ENCODE assay signal across 29 mouse cellular contexts in genomic region chr10:71104791-71105190, GRCm38 (mm10). TPM values are rescaled to one million over a fixed set of nuclear protein-coding genes. Genes with fewer than 3 reads are reported as not detected.
A peak's percentile ranks its signal among the peaks of the same experiment; 100 is the strongest.
DNase-seq lines count a peak whose midpoint lies in the region; ATAC-seq and TF ChIP-seq lines count a peak whose summit lies in the region.
"Had no signal": no experiment of that assay in that cellular context is flagged by ENCODE, and none has a peak within 500 bp of the region (broad histone marks: within the 10 kb centered on the region; RNA-seq: fewer than 3 reads in every experiment).

No protein-coding gene starts in this region.

- TF ChIP-seq CTCF in lung, embryonic 14.5 days (IDR thresholded peaks at IDR 0.05; ENCODE audit: low read depth) = no peak

- ATAC-seq in lung, embryonic 14.5 days (ENCODE audit: insufficient read depth) = no peak
- no peak for ATAC-seq in forebrain, embryonic 13.5 days
- ATAC-seq: activated CD4-positive, CD25-positive, alpha-beta regulatory T cell, adult 4 months; CD4-positive, CD25-positive, alpha-beta regulatory T cell, adult 4 months; forebrain, embryonic 15.5 days; hindbrain, postnatal 0 days; inflammation-experienced regulatory T-cells, adult 6 months; intestine, embryonic 16.5 days; Patski had no signal

- H3K9me3 ChIP-seq in lung, embryonic 14.5 days (ENCODE audit: low read depth, low read length) = no peaks in the 10 kb centered on the region
- no peaks in the 10 kb centered on the region for H3K9me3 ChIP-seq in ES-E14 (ENCODE audit: control insufficient read depth, insufficient read depth, low read depth, low read length)
- H3K9me3 ChIP-seq in forebrain, embryonic 13.5 days (replicated peaks) = no peaks in the 10 kb centered on the region
- H3K9me3 ChIP-seq: forebrain, embryonic 15.5 days; heart, embryonic 10.5 days; heart, embryonic 13.5 days had no signal

- H3K27me3 ChIP-seq in lung, embryonic 14.5 days (ENCODE audit: insufficient read depth, low read length) = no peaks in the 10 kb centered on the region
- H3K27me3 ChIP-seq in forebrain, embryonic 13.5 days = no peaks in the 10 kb centered on the region
- H3K27me3 ChIP-seq: forebrain, embryonic 15.5 days; heart, embryonic 13.5 days; Patski had no signal

- WGBS in lung, embryonic 14.5 days = 54% methylated on average over 6 of the region's 6 CpGs
- WGBS in forebrain, embryonic 13.5 days = 73% methylated on average over 6 of the region's 6 CpGs

- no peaks in the 10 kb centered on the region for H3K36me3 ChIP-seq in lung, embryonic 14.5 days (ENCODE audit: insufficient read depth)
- H3K36me3 ChIP-seq in ES-E14 (ENCODE audit: control insufficient read depth, insufficient read depth, low read length, poor library complexity, severe bottlenecking) = no peaks in the 10 kb centered on the region
- H3K36me3 ChIP-seq in forebrain, embryonic 13.5 days (ENCODE audit: poor library complexity, severe bottlenecking) = no peaks in the 10 kb centered on the region
- H3K36me3 ChIP-seq: forebrain, embryonic 15.5 days; G1E; heart, embryonic 10.5 days; heart, embryonic 13.5 days had no signal

- in situ Hi-C loops in ES-E14 (cut with MboI; ENCODE audit: low sequenced_read_pairs in 2 of 2, unreplicated experiment in 2 of 2) = no loop called here

- no peak overlapping the region for H3K4me2 ChIP-seq in lung, embryonic 14.5 days
- no peak overlapping the region for H3K4me2 ChIP-seq in forebrain, embryonic 13.5 days
- H3K4me2 ChIP-seq: forebrain, embryonic 15.5 days; heart, embryonic 13.5 days; hindbrain, embryonic 14.5 days had no signal

- no peak overlapping the region for H3K4me3 ChIP-seq in lung, embryonic 14.5 days (ENCODE audit: low read depth, low read length)
- no peak overlapping the region for H3K4me3 ChIP-seq in ES-E14 (ENCODE audit: insufficient read depth in 1 of 2, low read depth in 1 of 2, low read length in 2 of 2, poor library complexity in 1 of 2, severe bottlenecking in 1 of 2)
- no peak overlapping the region for H3K4me3 ChIP-seq in forebrain, embryonic 13.5 days
- H3K4me3 ChIP-seq: forebrain, embryonic 15.5 days; heart, embryonic 10.5 days; heart, embryonic 13.5 days had no signal

- no peak overlapping the region for H3K27ac ChIP-seq in lung, embryonic 14.5 days (ENCODE audit: low read depth)
- H3K27ac ChIP-seq in ES-E14 (ENCODE audit: insufficient read depth, low read depth, low read length, poor library complexity, severe bottlenecking) = no peak overlapping the region
- H3K27ac ChIP-seq in forebrain, embryonic 13.5 days = no peak overlapping the region
- H3K27ac ChIP-seq: forebrain, embryonic 15.5 days; heart, embryonic 10.5 days; heart, embryonic 13.5 days; hindbrain, embryonic 14.5 days; hindbrain, postnatal 0 days had no signal

- no peaks in the 10 kb centered on the region for H3K4me1 ChIP-seq in lung, embryonic 14.5 days (ENCODE audit: insufficient read depth)
- no peaks in the 10 kb centered on the region for H3K4me1 ChIP-seq in ES-E14 (ENCODE audit: control insufficient read depth in 2 of 2, insufficient read depth in 2 of 2, low read length in 2 of 2, poor library complexity in 1 of 2)
- peaks cover 9% of the 10 kb centered on the region for H3K4me1 ChIP-seq in forebrain, embryonic 13.5 days
- H3K4me1 ChIP-seq: heart, embryonic 10.5 days; heart, embryonic 13.5 days had no signal

- peak; percentile 56 for DNase-seq in lung, embryonic 14.5 days
- DNase-seq in lung, postnatal 25 days (ENCODE audit: low spot score) = no peak
- DNase-seq in ES-E14 (ENCODE audit: low read depth, low spot score) (peak; percentile 20), ZHBTc4 (ENCODE audit: low read depth, low spot score) (peak; percentile 68)
- peak; percentile 20 for DNase-seq in yolk sac, embryonic 10.5 days (ENCODE audit: low spot score)
- no peak for DNase-seq in adrenal gland, postnatal 14 days
- DNase-seq: adrenal gland, adult 8-10 months; cerebellum, adult 11 months; cerebellum, adult 2 months; cerebellum, adult 9-11 months; cerebellum, postnatal 25 days; embryo, embryonic 11 days; gastrocnemius, postnatal 25 days; heart, adult 18-20 months; heart, postnatal 14 days; heart, postnatal 4 days had no signal

- no peak overlapping the region for H3K9ac ChIP-seq in lung, embryonic 14.5 days
- no peak overlapping the region for H3K9ac ChIP-seq in ES-E14 (ENCODE audit: insufficient read depth, low read depth, low read length, poor library complexity, severe bottlenecking)
- no peak overlapping the region for H3K9ac ChIP-seq in forebrain, embryonic 13.5 days
- H3K9ac ChIP-seq: forebrain, embryonic 15.5 days; heart, embryonic 13.5 days; hindbrain, embryonic 14.5 days had no signal

TF ChIP-seq in ES-E14, 5 proteins besides CTCF, POLR2A, EP300 and RAD21:
- TF ChIP-seq HCFC1 (IDR thresholded peaks at IDR 0.05; ENCODE audit: borderline replicate concordance, insufficient read depth, low read length) = no peak
- TF ChIP-seq ZNF384 (IDR thresholded peaks at IDR 0.05; ENCODE audit: low read depth, low read length) = no peak
- no peak for TF ChIP-seq ZC3H11A (IDR thresholded peaks at IDR 0.05; ENCODE audit: borderline replicate concordance, low read depth, low read length)
- TF ChIP-seq CHD2 (IDR thresholded peaks at IDR 0.05; ENCODE audit: low read depth, low read length) = no peak
- no peak for TF ChIP-seq MAFK (IDR thresholded peaks at IDR 0.05; ENCODE audit: insufficient read depth, low read depth, low read length)
TF ChIP-seq in ES-E14: peak in this region for 0.

RNA-seq across cellular contexts. Expression of gene Bicc1, which starts 54.7 kb away (rescaled TPM):
- 26.4 and 27.9 TPM in 2 replicates for polyA plus RNA-seq in lung, embryonic 14.5 days (2014; fragmentation: Nextera tagmentation; extraction: Ambion mirVana)
- 1.2 and 1.8 TPM in 2 replicates for total RNA-seq in ES-E14 (2012; rRNA removed)
- 2.2 and 2.7 TPM in 2 replicates for polyA plus RNA-seq in forebrain, embryonic 13.5 days (2015; fragmentation: Nextera tagmentation; extraction: Ambion mirVana)
- total RNA-seq in adrenal gland, postnatal 14 days (2021) = 17.1 and 19.2 TPM in 2 replicates
- total RNA-seq: common myeloid progenitor, adult 5-6 weeks had no signal
- polyA plus RNA-seq: G1E had no signal

Comparison
In these comparisons a context has a peak if more than half of its experiments do, and no peak if none do; other contexts are left out.
1. DNase-seq: peak in lung, embryonic 14.5 days (single experiment), ES-E14 (single experiment), ZHBTc4 (single experiment) and yolk sac, embryonic 10.5 days (single experiment); none in lung, postnatal 25 days (single experiment) and adrenal gland, postnatal 14 days (single experiment).